In genomic region chr15:4496984-4497383, GRCm38 (mm10) we compare ENCODE assay signal across 23 mouse cellular contexts.
DNase-seq lines count a peak whose midpoint lies in the region; ATAC-seq and TF ChIP-seq lines count a peak whose summit lies in the region.
"Had no signal": no experiment of that assay in that cellular context is flagged by ENCODE, and none has a peak within 500 bp of the region (broad histone marks: within the 10 kb centered on the region; RNA-seq: fewer than 3 reads in every experiment).

No protein-coding gene starts in this region.

- H3K4me1 ChIP-seq in embryonic facial prominence, embryonic 14.5 days (ENCODE audit: control insufficient read depth, insufficient read depth, low read length), result no peaks in the 10 kb centered on the region
- H3K4me1 ChIP-seq in embryonic facial prominence, embryonic 10.5 days, result no peaks in the 10 kb centered on the region
- no peaks in the 10 kb centered on the region for H3K4me1 ChIP-seq in hindbrain, postnatal 0 days (ENCODE audit: insufficient read depth, low read length)
- no peaks in the 10 kb centered on the region for H3K4me1 ChIP-seq in hindbrain, embryonic 11.5 days (replicated peaks; ENCODE audit: control insufficient read depth, insufficient read depth, low read length)
- H3K4me1 ChIP-seq: embryonic facial prominence, embryonic 13.5 days; forebrain, embryonic 13.5 days; forebrain, embryonic 15.5 days had no signal

- H3K4me2 ChIP-seq in embryonic facial prominence, embryonic 14.5 days (ENCODE audit: low read depth, low read length), result no peak overlapping the region
- H3K4me2 ChIP-seq in hindbrain, postnatal 0 days (ENCODE audit: low read depth, low read length), result no peak overlapping the region
- H3K4me2 ChIP-seq in hindbrain, embryonic 11.5 days (replicated peaks; ENCODE audit: low read depth, low read length), result no peak overlapping the region
- H3K4me2 ChIP-seq: embryonic facial prominence, embryonic 13.5 days; forebrain, embryonic 13.5 days; forebrain, embryonic 15.5 days had no signal

- ATAC-seq in cerebellum, adult (ENCODE audit: insufficient number of reproducible peaks, low FRiP score, low TSS enrichment), result no peak
- ATAC-seq in embryonic facial prominence, embryonic 14.5 days (ENCODE audit: low read depth), result no peak
- ATAC-seq in hindbrain, postnatal 0 days, result no peak
- no peak for ATAC-seq in hindbrain, embryonic 11.5 days (ENCODE audit: low FRiP score)
- ATAC-seq: activated CD4-positive, CD25-positive, alpha-beta regulatory T cell, adult 4 months; CD4-positive, CD25-positive, alpha-beta regulatory T cell, adult 4 months; forebrain, embryonic 13.5 days; forebrain, embryonic 15.5 days; forebrain, postnatal 0 days; Patski had no signal

- H3K27ac ChIP-seq in embryonic facial prominence, embryonic 14.5 days (replicated peaks; ENCODE audit: low read depth, low read length), result no peak overlapping the region
- H3K27ac ChIP-seq in embryonic facial prominence, embryonic 10.5 days (replicated peaks), result no peak overlapping the region
- H3K27ac ChIP-seq in hindbrain, postnatal 0 days, result no peak overlapping the region
- H3K27ac ChIP-seq in hindbrain, embryonic 11.5 days (ENCODE audit: low read depth, low read length), result no peak overlapping the region
- H3K27ac ChIP-seq: embryonic facial prominence, embryonic 13.5 days; forebrain, embryonic 13.5 days; forebrain, embryonic 15.5 days had no signal

- no peak for TF ChIP-seq CTCF in hindbrain, postnatal 0 days (IDR thresholded peaks at IDR 0.05; ENCODE audit: low read depth)

- no peaks in the 10 kb centered on the region for H3K36me3 ChIP-seq in embryonic facial prominence, embryonic 14.5 days (ENCODE audit: control insufficient read depth, insufficient read depth, low read length)
- no peaks in the 10 kb centered on the region for H3K36me3 ChIP-seq in embryonic facial prominence, embryonic 10.5 days (replicated peaks)
- H3K36me3 ChIP-seq in hindbrain, postnatal 0 days (ENCODE audit: insufficient read depth, low read length), result no peaks in the 10 kb centered on the region
- H3K36me3 ChIP-seq in hindbrain, embryonic 11.5 days (ENCODE audit: control insufficient read depth, insufficient read depth, low read length), result no peaks in the 10 kb centered on the region
- H3K36me3 ChIP-seq: embryonic facial prominence, embryonic 13.5 days; forebrain, embryonic 15.5 days; G1E had no signal

- 62% methylated on average over 2 of the region's 2 CpGs for WGBS in embryonic facial prominence, embryonic 14.5 days
- WGBS in embryonic facial prominence, embryonic 10.5 days, result 80% methylated on average over 2 of the region's 2 CpGs
- WGBS in hindbrain, postnatal 0 days, result 48% methylated on average over 2 of the region's 2 CpGs
- whole genome bisulfite sequencing in hindbrain, embryonic 11.5 days, result 79% methylated on average over 2 of the region's 2 CpGs

- no peaks in the 10 kb centered on the region for H3K9me3 ChIP-seq in embryonic facial prominence, embryonic 14.5 days (ENCODE audit: control insufficient read depth, low read length)
- no peaks in the 10 kb centered on the region for H3K9me3 ChIP-seq in embryonic facial prominence, embryonic 10.5 days
- no peaks in the 10 kb centered on the region for H3K9me3 ChIP-seq in hindbrain, postnatal 0 days (ENCODE audit: low read length)
- no peaks in the 10 kb centered on the region for H3K9me3 ChIP-seq in hindbrain, embryonic 11.5 days (ENCODE audit: control insufficient read depth, low read length)
- H3K9me3 ChIP-seq: embryonic facial prominence, embryonic 13.5 days; forebrain, embryonic 13.5 days; forebrain, embryonic 15.5 days; G1E had no signal

- H3K4me3 ChIP-seq in embryonic facial prominence, embryonic 14.5 days (ENCODE audit: low read depth, low read length), result no peak overlapping the region
- no peak overlapping the region for H3K4me3 ChIP-seq in embryonic facial prominence, embryonic 10.5 days
- no peak overlapping the region for H3K4me3 ChIP-seq in hindbrain, postnatal 0 days (ENCODE audit: low read length)
- no peak overlapping the region for H3K4me3 ChIP-seq in hindbrain, embryonic 11.5 days (ENCODE audit: low read depth, low read length)
- H3K4me3 ChIP-seq: embryonic facial prominence, embryonic 13.5 days; forebrain, embryonic 13.5 days; forebrain, embryonic 15.5 days had no signal

- peak; percentile 55 for DNase-seq in cerebellum, adult 9-10 months
- DNase-seq in embryonic facial prominence, embryonic 14.5 days (ENCODE audit: low spot score), result peak; percentile 20
- no peak for DNase-seq in embryonic facial prominence, embryonic 10.5 days (ENCODE audit: low spot score)
- peak; percentile 40 for DNase-seq in hindbrain, postnatal 0 days (ENCODE audit: low spot score)
- DNase-seq in hindbrain, embryonic 11.5 days (ENCODE audit: low spot score), result no peak
- DNase-seq: adrenal gland, adult 8-10 months; adrenal gland, postnatal 14 days; adrenal gland, postnatal 36 days; B cell, adult 2 months; cerebellum, adult 11 months; cerebellum, adult 18-20 months; cerebellum, adult 8-10 months; cerebellum, postnatal 14 days; forebrain, postnatal 0 days had no signal

- H3K9ac ChIP-seq in embryonic facial prominence, embryonic 14.5 days (ENCODE audit: low read depth, low read length), result no peak overlapping the region
- no peak overlapping the region for H3K9ac ChIP-seq in hindbrain, postnatal 0 days (replicated peaks; ENCODE audit: low read length)
- H3K9ac ChIP-seq in hindbrain, embryonic 11.5 days (ENCODE audit: low read depth, low read length), result no peak overlapping the region
- H3K9ac ChIP-seq: embryonic facial prominence, embryonic 13.5 days; forebrain, embryonic 13.5 days; forebrain, embryonic 15.5 days; forebrain, postnatal 0 days had no signal

- no peaks in the 10 kb centered on the region for H3K27me3 ChIP-seq in embryonic facial prominence, embryonic 14.5 days (replicated peaks; ENCODE audit: control insufficient read depth, insufficient read depth, low read length)
- H3K27me3 ChIP-seq in embryonic facial prominence, embryonic 10.5 days (replicated peaks; ENCODE audit: low read depth, poor library complexity, severe bottlenecking), result no peaks in the 10 kb centered on the region
- no peaks in the 10 kb centered on the region for H3K27me3 ChIP-seq in hindbrain, postnatal 0 days (ENCODE audit: insufficient read depth, low read length)
- no peaks in the 10 kb centered on the region for H3K27me3 ChIP-seq in hindbrain, embryonic 11.5 days (ENCODE audit: control insufficient read depth, insufficient read depth, low read length)
- H3K27me3 ChIP-seq: CH12.LX; embryonic facial prominence, embryonic 13.5 days; forebrain, embryonic 13.5 days; forebrain, embryonic 15.5 days had no signal

Comparison
In these comparisons a context has a peak if more than half of its experiments do, and no peak if none do; other contexts are left out.
1. DNase-seq: peak in cerebellum, adult 9-10 months (single experiment), embryonic facial prominence, embryonic 14.5 days (single experiment) and hindbrain, postnatal 0 days (single experiment); none in embryonic facial prominence, embryonic 10.5 days (single experiment) and hindbrain, embryonic 11.5 days (single experiment).